Mouse (Mus musculus): ENCODE results near the gene Efnb2.

The Efnb2 gene

DNA sequence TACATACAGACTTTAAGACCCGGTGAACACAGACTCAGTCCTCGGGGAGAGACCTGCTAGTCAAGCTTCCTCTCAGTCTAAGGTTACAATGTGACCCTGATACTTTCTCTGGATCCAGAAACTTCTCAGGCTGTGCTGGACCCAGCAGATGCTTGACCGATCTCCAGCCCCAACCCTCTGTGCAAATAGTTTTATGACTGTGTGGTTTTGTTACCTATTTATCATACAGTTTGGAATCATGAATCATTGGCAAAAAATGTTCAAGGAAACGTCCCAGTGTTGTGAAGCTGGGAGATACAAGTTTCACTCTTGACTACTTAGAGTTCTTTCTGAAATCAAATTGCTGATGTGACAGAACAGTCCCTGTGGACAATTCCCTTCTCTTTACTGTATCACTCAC lies 55.4 kb downstream of the Efnb2 start:
- TF ChIP-seq GATA4 (IDR thresholded peaks at IDR 0.05; ENCODE audit: insufficient replicate concordance, low read length) = no peak

DNA sequence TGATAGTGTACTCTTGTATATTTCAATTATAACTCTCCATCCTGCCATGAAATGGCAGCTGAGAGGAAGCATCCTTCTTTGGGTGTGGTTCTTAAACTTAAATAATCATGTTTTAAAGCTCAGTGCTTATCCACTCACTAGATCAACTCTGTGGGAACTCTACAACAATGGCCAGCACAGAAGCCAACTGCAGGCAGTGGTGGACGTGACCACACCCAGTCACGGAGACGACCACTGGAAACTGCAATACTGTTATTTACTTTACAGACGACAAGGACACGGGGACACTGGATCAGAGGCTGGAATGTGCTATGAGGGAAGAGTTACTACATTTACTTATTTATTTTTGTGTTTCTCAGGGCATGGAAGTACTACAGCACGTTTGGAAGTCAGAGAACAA lies 57.2 kb downstream of the Efnb2 start:
- TF ChIP-seq GATA4 (IDR thresholded peaks at IDR 0.05; ENCODE audit: insufficient replicate concordance, low read length) = no peak

DNA sequence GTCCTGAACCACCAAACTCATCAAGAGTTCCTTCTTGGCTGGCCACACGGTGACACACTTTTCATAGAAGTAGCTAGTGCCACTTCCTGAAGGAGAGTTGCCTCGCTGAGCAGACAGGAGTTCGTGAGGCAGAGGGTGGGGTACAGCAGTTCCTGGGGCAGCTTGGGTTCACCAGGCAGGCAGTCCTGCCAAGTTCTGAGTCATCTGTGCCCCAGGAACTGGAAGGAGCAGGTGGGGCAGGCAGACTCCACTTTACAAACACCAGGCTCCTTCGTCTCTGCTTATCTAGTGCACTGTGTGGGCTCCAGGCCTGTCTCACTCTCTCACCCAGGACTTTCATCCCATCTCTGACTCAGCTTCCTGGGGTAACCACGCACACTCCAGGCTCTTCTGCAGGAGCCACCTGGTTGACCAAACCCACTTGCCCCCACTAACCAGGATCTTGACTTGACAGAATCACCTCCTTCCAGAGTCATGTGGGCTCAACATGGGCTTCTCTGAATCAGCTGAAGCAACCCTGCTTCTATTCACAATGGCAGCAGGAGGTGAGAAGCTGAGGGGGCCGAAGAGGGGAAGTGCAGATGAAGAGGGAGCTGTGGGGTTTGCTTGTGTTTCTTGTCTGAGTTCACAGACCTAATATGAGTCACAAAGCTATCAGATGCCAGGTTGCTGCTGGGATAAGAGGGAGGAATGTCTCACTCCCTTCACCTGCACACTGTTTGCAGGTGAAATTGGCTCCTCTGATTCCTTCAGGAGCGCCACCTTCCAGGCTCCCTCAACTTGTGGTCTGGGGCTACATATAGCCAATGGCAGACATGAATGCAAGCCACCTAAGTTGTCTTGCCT lies 58.2 kb downstream of the Efnb2 start:
- TF ChIP-seq GATA4 (IDR thresholded peaks at IDR 0.05; ENCODE audit: insufficient replicate concordance, low read length) = no peak

- TF ChIP-seq GATA4 (IDR thresholded peaks at IDR 0.05; ENCODE audit: insufficient replicate concordance, low read length) = no peak
These were observed 61.1 kb downstream of the Efnb2 start for GRCm38 (mm10) chr8:8599931-8600330.

DNA sequence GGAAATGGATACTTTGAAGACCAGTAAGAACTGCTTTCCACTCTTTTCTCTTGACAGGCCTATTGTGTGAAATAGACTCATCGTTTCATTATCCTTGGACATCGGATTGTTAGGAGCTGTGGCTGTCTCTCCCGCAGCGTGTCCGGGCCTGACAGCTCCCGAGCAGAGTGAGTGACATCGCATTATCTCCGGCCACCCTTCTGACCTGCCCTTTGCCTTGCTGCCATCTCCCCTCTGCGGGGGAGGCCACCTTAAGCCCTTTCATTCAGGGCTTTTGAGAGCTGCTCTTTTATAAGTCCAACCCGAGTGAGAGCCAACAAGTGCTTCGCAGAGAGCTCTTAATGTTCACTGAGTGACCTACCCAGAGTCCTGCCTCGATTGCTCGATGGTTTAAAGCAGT lies 63.6 kb downstream of the Efnb2 start:
- no peak for TF ChIP-seq GATA4 (IDR thresholded peaks at IDR 0.05; ENCODE audit: insufficient replicate concordance, low read length)

GRCm38 (mm10) chr8:8595831-8596611 lies 65.0 kb downstream of the Efnb2 start:
- TF ChIP-seq GATA4 (IDR thresholded peaks at IDR 0.05; ENCODE audit: insufficient replicate concordance, low read length) = no peak

DNA sequence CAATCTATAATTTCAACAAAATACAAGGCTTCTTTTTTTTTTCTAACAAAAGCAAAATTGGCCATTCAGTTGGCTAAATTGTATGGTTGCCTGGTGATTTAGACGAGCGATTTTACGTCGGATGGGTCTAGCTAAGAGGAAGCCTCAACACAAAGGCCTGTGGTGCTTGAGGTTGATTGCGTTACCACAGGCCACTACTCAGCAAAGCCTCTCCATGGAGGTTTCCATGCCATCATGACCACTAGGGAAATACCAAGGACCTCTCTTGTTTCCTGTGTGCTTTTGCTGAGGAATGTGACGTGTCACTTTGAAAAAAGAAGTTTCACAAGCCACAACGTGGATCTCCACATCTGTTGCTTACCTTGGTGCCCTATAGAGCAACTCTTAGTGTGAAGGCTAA lies 67.2 kb downstream of the Efnb2 start:
- no peak for TF ChIP-seq GATA4 (IDR thresholded peaks at IDR 0.05; ENCODE audit: insufficient replicate concordance, low read length)

DNA sequence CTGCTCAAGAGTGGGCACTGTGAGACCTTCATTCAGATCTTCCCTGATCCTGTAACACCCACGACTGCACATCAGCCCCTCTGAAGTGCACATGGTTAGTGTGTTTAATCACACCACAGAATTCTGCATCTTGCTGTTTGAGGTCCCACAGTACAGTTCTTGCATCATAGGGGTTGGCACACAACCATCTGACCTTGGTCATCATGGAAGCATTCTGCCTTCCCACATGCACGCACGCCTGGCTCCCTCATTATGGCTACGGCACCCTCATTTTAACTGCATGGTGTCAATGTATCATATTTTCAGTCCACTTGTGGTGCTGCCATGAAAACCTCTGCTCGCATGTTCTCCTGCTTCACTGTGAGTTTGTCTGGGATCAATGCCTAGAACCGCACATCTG lies 67.7 kb downstream of the Efnb2 start:
- TF ChIP-seq GATA4 (IDR thresholded peaks at IDR 0.05; ENCODE audit: insufficient replicate concordance, low read length) = no peak

DNA sequence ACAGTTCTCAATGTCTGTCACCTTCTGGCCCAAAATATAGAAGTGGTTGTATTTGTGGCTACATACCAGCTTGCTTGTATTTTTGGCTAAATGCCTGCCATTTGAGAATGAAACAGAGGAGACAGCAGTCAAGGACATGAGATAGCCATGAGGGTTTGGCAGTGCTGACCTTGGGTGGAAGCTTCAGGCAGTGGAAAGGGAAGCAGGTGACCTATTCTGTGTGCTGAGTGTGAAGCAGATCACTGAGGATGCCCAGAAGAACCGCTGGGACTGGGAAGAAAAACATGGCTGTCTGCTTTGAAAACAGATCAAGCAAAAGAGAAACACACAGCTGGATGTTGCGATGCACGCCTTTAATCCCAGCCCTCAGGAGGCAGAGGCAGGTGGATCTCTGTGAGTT lies 68.7 kb downstream of the Efnb2 start:
- TF ChIP-seq GATA4 (IDR thresholded peaks at IDR 0.05; ENCODE audit: insufficient replicate concordance, low read length) = no peak

DNA sequence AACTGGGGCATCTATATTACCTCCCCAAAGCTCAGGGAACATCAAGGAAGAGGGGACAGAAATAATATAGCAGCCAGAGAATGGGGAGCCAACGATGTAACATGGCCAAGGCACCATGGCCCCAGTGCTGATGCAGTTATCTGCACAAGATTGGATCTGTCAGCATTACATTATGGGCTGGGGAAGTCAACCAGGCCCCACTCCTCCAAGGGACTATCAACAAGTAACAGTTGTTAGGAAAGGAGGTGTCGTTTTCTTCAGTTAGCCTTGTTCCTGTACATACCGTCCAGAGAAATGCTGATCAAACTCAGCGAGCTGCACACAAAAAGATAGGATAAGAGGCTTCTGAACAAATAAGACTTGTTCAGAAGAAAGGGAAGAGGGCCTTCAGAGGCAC lies 77.1 kb downstream of the Efnb2 start:
- TF ChIP-seq GATA4 (IDR thresholded peaks at IDR 0.05; ENCODE audit: insufficient replicate concordance, low read length) = no peak

DNA sequence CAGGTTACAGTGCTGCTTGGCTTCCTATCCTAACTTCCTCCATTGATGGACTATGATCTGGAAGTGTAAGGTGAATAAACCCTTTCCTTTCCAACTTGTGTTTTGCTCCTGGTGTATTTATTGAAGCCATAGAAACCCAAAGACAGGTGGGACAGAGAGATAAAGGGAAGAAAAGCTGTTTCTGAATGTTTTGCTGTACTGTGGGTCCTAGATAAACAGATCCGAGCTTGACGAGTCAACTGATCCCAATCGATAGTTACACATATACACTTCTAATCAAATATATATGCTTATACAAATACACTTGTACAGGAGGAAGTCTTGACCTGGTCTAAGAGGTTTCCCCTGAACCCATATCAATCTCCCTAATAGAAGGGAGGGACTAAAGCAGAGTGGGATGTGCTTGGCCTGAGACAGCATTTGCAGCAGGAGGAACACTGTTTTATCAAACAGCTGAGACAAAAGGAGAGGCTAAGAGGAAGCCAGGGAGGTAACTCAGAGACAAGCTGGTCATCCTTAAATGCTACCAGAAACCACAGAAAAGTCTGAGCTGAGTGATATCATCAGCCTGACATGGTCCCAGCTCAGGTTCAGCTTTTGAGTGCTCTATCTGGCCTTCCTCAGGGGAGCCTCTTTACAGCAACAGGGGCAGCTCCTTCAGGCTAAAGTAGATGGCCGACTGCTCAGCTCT lies 77.6 kb downstream of the Efnb2 start:
- TF ChIP-seq GATA4 (IDR thresholded peaks at IDR 0.05; ENCODE audit: insufficient replicate concordance, low read length) = no peak

DNA sequence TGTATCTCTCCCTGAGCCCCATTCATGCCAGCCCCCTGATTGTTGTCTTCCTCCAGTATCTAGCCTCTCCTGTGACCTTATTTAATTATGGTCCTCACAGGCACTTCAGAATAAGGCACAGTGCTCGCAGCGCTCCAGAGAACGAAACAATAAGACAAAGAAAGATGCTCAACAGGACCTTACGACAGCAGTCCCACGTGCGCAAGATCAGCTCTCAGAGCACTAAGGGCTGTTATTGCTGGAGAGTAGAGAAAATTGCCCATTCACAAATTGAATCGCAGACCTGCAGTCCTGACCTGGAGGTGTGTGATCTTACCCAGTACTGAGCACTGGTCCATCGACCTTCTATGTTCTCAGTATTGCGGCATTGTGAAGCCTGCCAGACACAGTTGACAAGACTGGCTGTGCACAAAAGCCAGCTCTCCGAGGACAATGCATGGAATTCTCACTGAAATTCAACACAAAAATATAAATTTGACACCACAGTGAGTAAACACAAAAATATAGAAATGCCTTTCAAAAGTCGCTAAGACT lies 83.2 kb downstream of the Efnb2 start:
- no peak for TF ChIP-seq GATA4 (IDR thresholded peaks at IDR 0.05; ENCODE audit: insufficient replicate concordance, low read length)

- TF ChIP-seq GATA4 (IDR thresholded peaks at IDR 0.05; ENCODE audit: insufficient replicate concordance, low read length) = no peak
These were observed 84.2 kb downstream of the Efnb2 start for GRCm38 (mm10) chr8:8576833-8577232.

GRCm38 (mm10) chr8:8576286-8576685 lies 84.8 kb downstream of the Efnb2 start:
- TF ChIP-seq GATA4 (IDR thresholded peaks at IDR 0.05; ENCODE audit: insufficient replicate concordance, low read length) = no peak

Measured in liver, adult (tissue).